Mouse (Mus musculus) Patski (cell line): ENCODE measurements at regions not wholly inside any gene's neighbourhood (a gene's known extent, or its start where the extent isn't known, plus 50 kb on each side); places are given as distances from the start of the nearest gene placed in this dataset.

Source experiments
- ATAC-seq: fragments of 100-300 bp; one replicate; pipeline ENCODE4 v1.8.0; 2021
- CTCF ChIA-PET: fragments of 350-600 bp; sonication (Branson Sonifier 250); formaldehyde crosslinking; loops from one replicate; lab custom pipeline; 2022; ENCODE audit warnings: inconsistent platforms; lab: Charles Lee
- POLR2A ChIA-PET: fragments of 350-600 bp; sonication (Branson Sonifier 250); formaldehyde crosslinking; loops from one replicate; lab custom pipeline; 2022; ENCODE audit warnings: antibody characterized with exemption, inconsistent platforms; lab: Charles Lee
- DNase-seq: peaks from one replicate; pipeline ENCODE4 v3.0.0-alpha.2; 2011; ENCODE audit warnings: low read depth, low spot score
- H3K27me3 ChIP-seq: fragments of 371-371 bp; one replicate; pipeline ENCODE4 v1.5.1; 2021
- CTCF ChIP-seq: fragments of 100-300 bp; IDR thresholded peaks from one replicate; pipeline ENCODE4 v1.5.1; 2021
- in situ Hi-C: fragments of 300-500 bp; cut with MboI; formaldehyde crosslinking; loops from 3 replicates; pipeline ENCODE4 v1.11.1; 2018; ENCODE audit warnings: low pct_unique_long_range_greater_than_20kb, mixed read lengths

GRCm38 (mm10) chr13:83716711-83717171 lies 212.9 kb downstream of the Mef2c start:
- CTCF ChIA-PET, result no interaction called here
- no peak for ATAC-seq
- POLR2A ChIA-PET, result no interaction called here
- no peak for DNase-seq
- in situ Hi-C loops, result loop anchor here (5.0 kb wide), 2 partner anchors 631 to 1041 kb away; no protein-coding TSS in a partner anchor
- TF ChIP-seq CTCF, result no peak
- H3K27me3 ChIP-seq, result peaks cover 61% of the 10 kb centered on the region

GRCm38 (mm10) chr13:83717686-83718210 lies 213.9 kb downstream of the Mef2c start:
- in situ Hi-C loops, result loop anchor here (5.0 kb wide), 2 partner anchors 630 to 1040 kb away; no protein-coding TSS in a partner anchor
- DNase-seq (no peak), ATAC-seq (no peak)
- ChIA-PET CTCF (interaction anchor here (1.6 kb wide), 1 partner anchor 10 kb away, joined by 5 read pairs; no protein-coding TSS in a partner anchor), POLR2A (no interaction called here)
- TF ChIP-seq CTCF, result no peak
- H3K27me3 ChIP-seq, result peaks cover 66% of the 10 kb centered on the region

DNA sequence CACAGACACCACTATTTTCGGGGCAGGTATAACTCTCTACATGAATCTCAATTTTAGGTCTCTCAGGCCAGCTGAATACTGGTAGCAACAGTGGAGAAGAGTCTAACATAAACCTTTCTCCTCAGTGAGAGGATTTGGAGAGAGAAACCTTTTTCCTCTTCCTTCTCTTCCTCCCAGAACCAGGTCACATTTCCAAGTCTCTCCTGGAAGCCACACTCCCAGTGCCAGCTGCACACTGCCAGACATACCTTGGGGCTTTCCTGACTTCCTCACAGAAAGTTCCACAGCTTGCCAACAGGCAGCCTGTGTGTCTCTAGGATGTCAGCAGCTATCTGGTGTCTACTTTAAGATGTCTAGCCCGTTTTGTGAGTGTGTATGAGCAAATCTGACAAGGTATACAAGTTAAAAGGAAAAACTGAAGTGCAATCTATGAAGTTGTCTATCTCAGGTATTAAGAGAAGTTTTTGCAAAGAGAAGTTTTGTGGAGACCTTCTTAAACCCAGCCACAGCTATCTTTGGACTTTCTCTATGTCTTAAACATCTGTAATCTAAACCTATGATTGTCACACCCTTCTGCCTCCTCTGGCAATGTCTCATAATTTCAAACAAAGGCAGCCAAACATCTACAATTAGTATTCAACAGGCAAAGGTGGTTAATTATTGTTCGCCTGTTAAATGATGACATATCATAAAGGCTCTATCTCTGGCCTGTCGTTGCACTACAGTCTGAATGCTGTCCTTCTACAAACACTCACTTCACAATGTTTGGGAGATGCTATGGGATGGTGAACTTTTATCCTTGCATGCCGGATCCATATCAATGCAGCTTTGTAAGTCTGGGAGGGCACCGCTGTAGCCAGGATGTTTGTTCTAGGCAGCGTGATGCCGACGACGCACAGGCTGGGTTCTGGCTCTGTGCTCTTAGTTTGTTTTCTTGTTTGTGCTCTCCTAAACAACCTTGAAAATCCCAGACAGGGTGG lies 214.9 kb downstream of the Mef2c start:
- ChIA-PET CTCF (interaction anchor here (1.6 kb wide), 1 partner anchor 9 kb away, joined by 5 read pairs; no protein-coding TSS in a partner anchor), POLR2A (no interaction called here)
- ATAC-seq (no peak), DNase-seq (no peak)
- in situ Hi-C loops, result loop anchor here (5.0 kb wide), 2 partner anchors 629 to 1039 kb away; no protein-coding TSS in a partner anchor
- peaks cover 69% of the 10 kb centered on the region for H3K27me3 ChIP-seq
- no peak for TF ChIP-seq CTCF

- DNase-seq, result no peak
- in situ Hi-C loops, result loop anchor here (5.0 kb wide), 2 partner anchors 628 to 1038 kb away; no protein-coding TSS in a partner anchor
- ATAC-seq, result no peak
- peaks cover 61% of the 10 kb centered on the region for H3K27me3 ChIP-seq
- no peak for TF ChIP-seq CTCF
- ChIA-PET POLR2A (no interaction called here), CTCF (no interaction called here)
These were observed 215.9 kb downstream of the Mef2c start for GRCm38 (mm10) chr13:83719635-83720291.

DNA sequence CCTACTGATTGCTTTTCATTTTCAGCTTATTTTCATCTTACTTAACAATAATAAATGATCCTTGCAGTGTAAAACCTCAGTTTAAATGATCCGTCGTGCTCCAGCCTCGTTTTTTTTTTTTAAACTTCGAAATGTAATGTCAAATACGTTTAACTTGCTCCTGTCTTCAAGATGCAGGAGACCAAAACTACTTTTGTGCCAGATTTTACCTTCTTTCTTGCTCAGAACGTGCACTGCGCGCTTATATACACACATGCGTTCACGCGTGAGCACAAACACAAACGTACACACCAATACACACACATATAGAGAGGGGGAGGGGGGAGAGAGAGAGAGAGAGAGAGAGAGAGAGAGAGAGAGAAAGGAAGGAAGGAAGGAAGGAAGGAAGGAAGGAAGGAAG lies 216.5 kb downstream of the Mef2c start:
- in situ Hi-C loops, result no loop called here
- no peak for TF ChIP-seq CTCF
- ATAC-seq, result no peak
- no peak for DNase-seq
- ChIA-PET CTCF (no interaction called here), POLR2A (no interaction called here)
- H3K27me3 ChIP-seq, result peaks cover 63% of the 10 kb centered on the region

DNA sequence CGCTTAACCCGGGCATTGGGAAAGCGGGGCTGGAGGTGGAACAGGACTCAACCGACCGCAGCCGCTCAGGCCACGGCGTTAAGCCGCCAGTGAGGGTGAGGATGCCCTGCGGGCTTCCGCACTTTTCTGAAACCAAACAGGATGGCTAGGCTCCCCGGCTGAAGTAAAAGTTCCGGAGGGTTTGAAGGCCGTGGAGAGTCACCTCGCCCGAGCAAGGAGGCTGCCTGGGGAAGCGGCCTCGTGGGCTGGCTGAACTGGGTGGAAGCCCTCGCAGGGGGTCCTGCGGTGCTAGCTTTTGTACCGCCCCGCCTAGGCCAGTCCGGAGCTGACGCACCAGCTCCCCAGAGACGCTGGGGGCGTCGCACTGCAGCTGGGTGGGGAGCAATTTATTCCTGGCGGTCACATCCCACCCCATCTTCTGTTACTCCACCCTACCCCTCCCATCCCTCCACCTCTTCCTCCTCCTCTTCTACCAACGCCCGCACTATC lies 217.1 kb downstream of the Mef2c start:
- no peak for DNase-seq
- ATAC-seq, result no peak
- in situ Hi-C loops, result no loop called here
- H3K27me3 ChIP-seq, result peaks cover 58% of the 10 kb centered on the region
- ChIA-PET CTCF (no interaction called here), POLR2A (no interaction called here)
- no peak for TF ChIP-seq CTCF

GRCm38 (mm10) chr13:83721563-83721962 lies 217.7 kb downstream of the Mef2c start:
- DNase-seq (no peak), ATAC-seq (no peak)
- in situ Hi-C loops, result no loop called here
- H3K27me3 ChIP-seq, result peaks cover 59% of the 10 kb centered on the region
- POLR2A ChIA-PET, result no interaction called here
- CTCF ChIA-PET, result no interaction called here
- no peak for TF ChIP-seq CTCF

DNA sequence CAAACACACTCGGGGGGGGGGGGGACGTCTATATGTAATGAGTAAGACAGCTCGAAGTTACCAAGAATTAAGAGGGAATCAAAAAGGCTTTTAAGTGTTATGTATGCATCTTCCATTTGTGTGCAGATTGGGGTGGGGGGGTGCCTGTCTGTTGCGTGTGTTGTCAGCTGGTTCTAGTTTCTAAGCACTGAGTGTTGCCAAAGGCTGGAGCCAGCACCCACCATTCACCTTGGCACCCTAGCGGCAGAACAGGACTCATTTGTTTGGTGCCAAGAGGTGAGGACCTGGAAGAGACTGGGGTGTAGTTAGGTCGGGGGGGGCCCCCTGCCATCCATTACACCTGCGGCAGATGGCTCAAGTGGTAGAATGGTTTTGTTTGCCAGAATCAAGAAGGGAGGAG lies 218.4 kb downstream of the Mef2c start:
- no peak for DNase-seq

DNA sequence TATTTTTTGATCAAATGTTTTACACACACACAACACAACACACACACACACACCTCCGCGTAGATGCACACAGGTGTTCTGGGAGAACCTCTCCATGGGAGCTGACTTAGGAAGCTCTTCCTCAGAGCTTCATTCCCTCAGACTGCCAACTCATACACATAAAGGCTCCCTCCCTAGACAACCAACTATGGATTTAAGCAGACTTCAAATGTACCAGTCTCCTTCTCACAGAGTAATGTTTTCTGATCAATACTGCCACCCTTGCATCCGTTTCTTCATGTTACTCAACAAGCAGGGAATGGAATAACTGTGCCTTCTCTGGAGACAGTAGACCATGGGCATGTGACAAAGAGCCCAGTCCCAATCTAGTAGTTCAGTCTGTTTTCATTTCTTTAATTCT lies 219.0 kb downstream of the Mef2c start:
- H3K27me3 ChIP-seq, result peaks cover 54% of the 10 kb centered on the region
- POLR2A ChIA-PET, result no interaction called here
- ATAC-seq (no peak), DNase-seq (no peak)
- CTCF ChIA-PET, result interaction anchor here (0.7 to 0.8 kb wide), 2 partner anchors 25 to 640 kb away, joined by 3 to 4 read pairs; no protein-coding TSS in a partner anchor
- no peak for TF ChIP-seq CTCF
- in situ Hi-C loops, result no loop called here

More for the DNA sequence above, 218.4 kb downstream of the Mef2c start:
- no peak for TF ChIP-seq CTCF
- ChIA-PET POLR2A (no interaction called here), CTCF (no interaction called here)
- H3K27me3 ChIP-seq, result peaks cover 58% of the 10 kb centered on the region
- in situ Hi-C loops, result no loop called here
- no peak for ATAC-seq

DNA sequence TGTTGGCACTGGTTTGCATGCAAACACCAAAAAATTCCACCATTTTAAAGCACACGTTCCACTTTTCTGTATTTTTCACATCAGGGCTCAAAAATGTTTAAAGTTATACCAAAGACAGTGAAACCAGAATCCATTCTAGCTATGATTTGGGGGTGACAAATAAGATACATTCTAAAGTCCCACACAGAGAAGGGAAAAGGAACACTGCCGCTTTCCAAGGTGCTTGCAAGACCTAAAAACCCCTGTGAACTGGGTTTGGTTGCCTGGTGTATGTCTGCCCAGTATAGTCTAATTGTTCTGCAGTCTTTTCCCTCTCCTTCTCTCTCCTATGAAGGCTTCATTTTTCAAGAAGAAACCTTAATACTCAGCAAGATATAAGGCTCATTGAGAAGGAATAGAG lies 219.6 kb downstream of the Mef2c start:
- no peak for TF ChIP-seq CTCF
- ATAC-seq (no peak), DNase-seq (no peak)
- ChIA-PET CTCF (interaction anchor here (0.7 to 1.0 kb wide), 3 partner anchors 8 to 639 kb away, joined by 3 to 6 read pairs (median 4); no protein-coding TSS in a partner anchor), POLR2A (no interaction called here)
- peaks cover 53% of the 10 kb centered on the region for H3K27me3 ChIP-seq
- in situ Hi-C loops, result no loop called here
